Mouse (Mus musculus) CH12.LX (cell line): ENCODE data around the gene Nrros.

Experiments used
- BHLHE40 ChIP-seq: IDR thresholded peaks from 2 replicates; pipeline ENCODE4 v1.6.1; 2011; ENCODE audit warnings: mild to moderate bottlenecking, low read depth, low read length, improper control_type of control experiment
- CTCF ChIP-seq, 2 experiments: IDR thresholded peaks in 1 of 2; conservative IDR thresholded peaks in 1 of 2; 2 replicates each; pipeline ENCODE4 v1.5.1; 2011 to 2012; ENCODE audit warnings: low read depth in 2 of 2, low read length in 2 of 2, improper control_type of control experiment in 1 of 2, inconsistent platforms in 1 of 2, mild to moderate bottlenecking in 1 of 2, moderate library complexity in 1 of 2
- EP300 ChIP-seq: IDR thresholded peaks from 2 replicates; pipeline ENCODE4 v1.6.1; 2011; ENCODE audit warnings: low read length, improper control_type of control experiment
- JUND ChIP-seq: conservative IDR thresholded peaks from 2 replicates; pipeline ENCODE4 v1.6.1; 2011; ENCODE audit warnings: low read depth, low read length, improper control_type of control experiment
- MAX ChIP-seq: IDR thresholded peaks from 2 replicates; pipeline ENCODE4 v1.6.1; 2011; ENCODE audit warnings: low read length, improper control_type of control experiment
- MAZ ChIP-seq: IDR thresholded peaks from 2 replicates; pipeline ENCODE4 v1.6.1; 2012; ENCODE audit warnings: low read depth, mild to moderate bottlenecking, inconsistent platforms, low read length, improper control_type of control experiment, moderate library complexity
- POLR2A ChIP-seq: IDR thresholded peaks from 2 replicates; pipeline ENCODE4 v1.6.1; 2011; ENCODE audit warnings: low read depth, mild to moderate bottlenecking, improper control_type of control experiment, low read length
- RAD21 ChIP-seq: IDR thresholded peaks from 2 replicates; pipeline ENCODE4 v1.6.1; 2011; ENCODE audit warnings: low read depth, mild to moderate bottlenecking, low read length, improper control_type of control experiment, moderate library complexity
- SMC3 ChIP-seq: IDR thresholded peaks from 2 replicates; pipeline ENCODE4 v1.6.1; 2011; ENCODE audit warnings: low read depth, low read length, improper control_type of control experiment
- USF1 ChIP-seq: IDR thresholded peaks from 2 replicates; pipeline ENCODE4 v1.6.1; 2014; ENCODE audit warnings: low read depth, mild to moderate bottlenecking, inconsistent platforms, low read length, improper control_type of control experiment
- ZC3H11A ChIP-seq: IDR thresholded peaks from 2 replicates; pipeline ENCODE4 v1.6.1; 2012; ENCODE audit warnings: low read depth, mild to moderate bottlenecking, inconsistent platforms, low read length, improper control_type of control experiment
- ZMIZ1 ChIP-seq: IDR thresholded peaks from 2 replicates; pipeline ENCODE4 v1.6.1; 2012; ENCODE audit warnings: low read depth, mild to moderate bottlenecking, inconsistent platforms, low read length, improper control_type of control experiment
- ZNF384 ChIP-seq: IDR thresholded peaks from 2 replicates; pipeline ENCODE4 v1.6.1; 2012; ENCODE audit warnings: low read depth, low read length, improper control_type of control experiment, inconsistent platforms

GRCm38 (mm10) chr16:32098897-32099637, 66.3 kb downstream of the Nrros start:
- TF ChIP-seq POLR2A (no peak), EP300 (no peak), MAX (peak; percentile 16; the same call in 1 of the 2 replicates), CTCF (conservative IDR thresholded peaks at IDR 0.05 in 1 of 2, IDR thresholded peaks at IDR 0.05 in 1 of 2; ENCODE audit: low read depth in 2 of 2, low read length in 2 of 2) (no peak), ZMIZ1 (no peak), USF1 (no peak), ZC3H11A (no peak), JUND (no peak), ZNF384 (no peak), BHLHE40 (no peak), RAD21 (no peak), SMC3 (no peak), MAZ (no peak)
